Mouse (Mus musculus): ENCODE results near the gene Snx25. TPM values are rescaled to one million over a fixed set of nuclear protein-coding genes. Genes with fewer than 3 reads are reported as not detected.

Snx25 gene
- polyA plus RNA-seq, 2 experiments, result 4.2 to 4.3 TPM

DNA sequence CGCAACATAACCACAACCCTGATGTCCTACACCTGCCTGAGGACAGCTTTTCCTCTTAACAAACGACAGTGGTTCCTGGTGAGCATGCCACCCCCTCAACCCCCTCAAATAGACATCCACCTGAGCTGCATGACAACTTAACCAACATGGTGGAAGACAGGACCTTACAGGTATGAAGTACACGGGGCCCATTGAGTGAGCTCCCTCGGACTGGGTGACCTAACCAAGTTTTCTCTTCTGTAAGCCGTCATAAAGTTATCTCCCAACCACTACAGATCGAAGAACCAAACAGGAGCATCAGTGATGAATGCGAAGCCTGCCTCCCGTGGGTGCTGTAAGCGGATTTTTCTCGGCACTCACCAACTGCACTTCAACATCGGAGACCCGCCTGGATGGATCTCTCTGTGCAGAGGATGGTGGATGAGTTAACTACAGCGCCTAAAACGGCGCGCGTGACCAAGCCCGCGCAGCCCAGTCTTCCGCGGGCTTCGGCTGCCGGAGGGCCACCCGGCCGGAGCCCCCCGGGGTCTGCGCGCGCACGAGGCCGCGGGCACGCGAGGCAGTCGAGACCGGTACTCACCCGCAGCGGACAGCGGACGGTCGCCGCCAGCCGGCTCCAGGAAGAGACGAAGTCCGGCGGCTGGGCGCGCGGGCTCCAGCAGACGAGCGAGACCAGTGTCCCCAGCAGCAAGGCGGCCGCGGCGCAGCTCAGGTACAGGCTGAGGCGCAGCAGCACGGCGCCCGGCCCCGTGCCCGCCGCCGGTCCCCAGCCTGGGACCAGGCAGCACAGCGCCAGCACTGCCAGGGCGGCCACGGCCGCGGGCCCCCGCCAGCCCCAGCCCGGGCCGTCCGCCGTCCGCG is 527 bp downstream of the Snx25 start, which contains the start of gene Cfap97:
Gene Cfap97, plus strand, starts transcription at position 570 of the 861 bp plus-strand sequence.
- DNase-seq (ENCODE audit: low read depth in 3 of 3, low spot score in 3 of 3) (no peak), ATAC-seq (ENCODE audit: insufficient read depth) (peak; percentile 72)
- peaks cover 9% of the 10 kb centered on the region for H3K27me3 ChIP-seq (ENCODE audit: control insufficient read depth, insufficient read depth, low read length)
- peak within 1 kb of the TSS; percentile 67 for H3K9ac ChIP-seq (replicated peaks)
- H3K9me3 ChIP-seq (ENCODE audit: control insufficient read depth, low read length), result no peaks in the 10 kb centered on the region
- no peak within 1 kb of the TSS for H3K27ac ChIP-seq
- no peaks in the 10 kb centered on the region for H3K36me3 ChIP-seq (replicated peaks; ENCODE audit: control insufficient read depth, insufficient read depth, low read depth)
- TF ChIP-seq EP300 (IDR thresholded peaks at IDR 0.05; ENCODE audit: low read depth), result no peak
- no peak for TF ChIP-seq CTCF (IDR thresholded peaks at IDR 0.05; ENCODE audit: low read depth)
- peaks cover 3 to 9% of the 10 kb centered on the region in 2 experiments; a peak in 3 of 4 replicates for H3K4me1 ChIP-seq (replicated peaks; ENCODE audit: control insufficient read depth in 2 of 2, insufficient read depth in 2 of 2, low read length in 1 of 2)
- peak within 1 kb of the TSS; percentile 71 to 86 for H3K4me3 ChIP-seq (ENCODE audit: insufficient read depth in 1 of 2, low read depth in 2 of 2, low read length in 2 of 2)
- 1% methylated on average over 75 of the region's 75 CpGs for WGBS (ENCODE audit: insufficient replicate concordance)
- H3K4me2 ChIP-seq (ENCODE audit: low read depth), result peak within 1 kb of the TSS; percentile 99

DNA sequence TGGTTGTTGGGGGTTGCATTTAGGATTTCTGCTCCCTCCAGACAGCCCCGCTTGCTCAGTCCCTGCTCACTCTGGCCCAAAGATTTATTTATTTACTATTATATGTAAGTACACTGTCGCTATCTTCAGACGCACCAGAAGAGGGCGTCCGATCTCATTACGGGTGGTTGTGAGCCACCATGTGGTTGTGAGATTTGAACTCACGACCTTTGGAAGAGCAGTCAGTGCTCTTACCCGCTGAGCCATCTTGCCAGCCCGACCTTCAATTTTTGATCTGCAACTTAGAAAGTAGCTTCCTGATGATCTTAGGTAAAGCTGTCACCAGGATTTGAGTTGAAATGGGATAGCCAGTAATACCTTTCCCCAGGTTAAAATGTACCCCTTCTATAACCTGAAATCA is 2.2 kb downstream of the Snx25 start:
- DNase-seq (ENCODE audit: low read depth in 3 of 3, low spot score in 3 of 3) (no peak), ATAC-seq (ENCODE audit: insufficient read depth) (no peak)
- Histone ChIP-seq H3K27ac (no peak overlapping the region), H3K4me2 (ENCODE audit: low read depth) (no peak overlapping the region), H3K27me3 (ENCODE audit: control insufficient read depth, insufficient read depth, low read length) (peaks cover 9% of the 10 kb centered on the region), H3K4me1 (replicated peaks; ENCODE audit: control insufficient read depth in 2 of 2, insufficient read depth in 2 of 2, low read length in 1 of 2) (peaks cover 3 to 9% of the 10 kb centered on the region in 2 experiments; a peak in 3 of 4 replicates), H3K4me3 (ENCODE audit: insufficient read depth in 1 of 2, low read depth in 2 of 2, low read length in 2 of 2) (no peak overlapping the region), H3K9me3 (ENCODE audit: control insufficient read depth, low read length) (no peaks in the 10 kb centered on the region), H3K36me3 (replicated peaks; ENCODE audit: control insufficient read depth, insufficient read depth, low read depth) (no peaks in the 10 kb centered on the region), H3K9ac (replicated peaks) (no peak overlapping the region)
- TF ChIP-seq EP300 (IDR thresholded peaks at IDR 0.05; ENCODE audit: low read depth) (no peak), CTCF (IDR thresholded peaks at IDR 0.05; ENCODE audit: low read depth) (peak; percentile 47)
- 71% methylated on average over 9 of the region's 9 CpGs for WGBS (ENCODE audit: insufficient replicate concordance)

DNA sequence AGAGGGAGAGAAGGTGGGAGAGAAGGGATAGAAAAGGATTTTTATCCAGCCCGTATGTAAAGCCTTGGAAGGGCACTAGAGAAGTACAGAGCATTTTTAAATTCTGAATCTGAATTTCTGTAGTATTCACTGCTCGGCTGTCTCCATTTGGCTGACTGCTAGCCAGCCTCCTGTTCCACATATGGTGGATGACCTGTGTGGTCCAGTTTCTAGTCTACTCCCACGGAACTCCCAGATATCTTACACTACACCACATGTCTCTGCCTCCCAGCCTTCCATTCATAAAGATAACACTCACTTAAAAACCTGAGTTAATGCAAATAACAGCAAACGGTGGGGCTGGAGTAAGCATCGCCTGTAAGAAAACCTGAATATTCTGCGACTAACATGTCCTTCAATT is 2.7 kb downstream of the Snx25 start:
- WGBS (ENCODE audit: insufficient replicate concordance), result 77% methylated on average over 6 of the region's 6 CpGs
- TF ChIP-seq EP300 (IDR thresholded peaks at IDR 0.05; ENCODE audit: low read depth), result no peak
- TF ChIP-seq CTCF (IDR thresholded peaks at IDR 0.05; ENCODE audit: low read depth), result no peak
- peaks cover 9% of the 10 kb centered on the region for H3K27me3 ChIP-seq (ENCODE audit: control insufficient read depth, insufficient read depth, low read length)
- H3K4me3 ChIP-seq (ENCODE audit: insufficient read depth in 1 of 2, low read depth in 2 of 2, low read length in 2 of 2), result no peak overlapping the region
- peaks cover 3 to 9% of the 10 kb centered on the region in 2 experiments; a peak in 3 of 4 replicates for H3K4me1 ChIP-seq (replicated peaks; ENCODE audit: control insufficient read depth in 2 of 2, insufficient read depth in 2 of 2, low read length in 1 of 2)
- ATAC-seq (ENCODE audit: insufficient read depth) (no peak), DNase-seq (ENCODE audit: low read depth in 3 of 3, low spot score in 3 of 3) (no peak)
- H3K9me3 ChIP-seq (ENCODE audit: control insufficient read depth, low read length), result no peaks in the 10 kb centered on the region
- no peaks in the 10 kb centered on the region for H3K36me3 ChIP-seq (replicated peaks; ENCODE audit: control insufficient read depth, insufficient read depth, low read depth)
- H3K9ac ChIP-seq (replicated peaks), result no peak overlapping the region
- no peak overlapping the region for H3K27ac ChIP-seq
- H3K4me2 ChIP-seq (ENCODE audit: low read depth), result no peak overlapping the region

DNA sequence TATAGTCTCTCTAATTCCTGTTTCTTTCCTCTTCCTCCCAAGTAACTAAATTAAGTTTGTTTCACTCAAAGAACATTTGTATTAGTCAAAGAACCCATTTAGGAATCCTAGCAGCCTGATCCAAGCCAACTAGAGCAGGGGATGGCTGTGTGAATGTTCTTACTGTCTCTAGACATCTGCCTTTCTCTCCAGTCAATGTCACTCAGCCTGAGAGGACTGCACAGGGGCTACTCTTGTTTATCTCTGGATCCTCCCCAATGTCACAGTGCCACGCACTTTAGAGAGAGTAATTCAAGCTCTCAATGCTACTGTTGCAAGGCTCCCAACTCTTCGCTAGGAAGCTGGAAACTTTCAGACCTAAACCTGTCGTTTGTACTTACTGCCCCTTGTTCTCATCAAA is 5.8 kb downstream of the Snx25 start:
- no peaks in the 10 kb centered on the region for H3K9me3 ChIP-seq (ENCODE audit: control insufficient read depth, low read length)
- 40% methylated on average over 3 of the region's 3 CpGs for WGBS (ENCODE audit: insufficient replicate concordance)
- no peak overlapping the region for H3K27ac ChIP-seq
- TF ChIP-seq CTCF (IDR thresholded peaks at IDR 0.05; ENCODE audit: low read depth), result no peak
- TF ChIP-seq EP300 (IDR thresholded peaks at IDR 0.05; ENCODE audit: low read depth), result no peak
- H3K4me2 ChIP-seq (ENCODE audit: low read depth), result no peak overlapping the region
- H3K4me1 ChIP-seq (replicated peaks; ENCODE audit: control insufficient read depth in 2 of 2, insufficient read depth in 2 of 2, low read length in 1 of 2), result peaks cover 6 to 8% of the 10 kb centered on the region in 2 experiments; a peak in 3 of 4 replicates
- ATAC-seq (ENCODE audit: insufficient read depth) (no peak), DNase-seq (ENCODE audit: low read depth in 3 of 3, low spot score in 3 of 3) (no peak)
- H3K27me3 ChIP-seq (ENCODE audit: control insufficient read depth, insufficient read depth, low read length), result peaks cover 4% of the 10 kb centered on the region; the same call in 1 of the 2 replicates
- H3K36me3 ChIP-seq (replicated peaks; ENCODE audit: control insufficient read depth, insufficient read depth, low read depth), result no peaks in the 10 kb centered on the region
- no peak overlapping the region for H3K4me3 ChIP-seq (ENCODE audit: insufficient read depth in 1 of 2, low read depth in 2 of 2, low read length in 2 of 2)
- no peak overlapping the region for H3K9ac ChIP-seq (replicated peaks)

DNA sequence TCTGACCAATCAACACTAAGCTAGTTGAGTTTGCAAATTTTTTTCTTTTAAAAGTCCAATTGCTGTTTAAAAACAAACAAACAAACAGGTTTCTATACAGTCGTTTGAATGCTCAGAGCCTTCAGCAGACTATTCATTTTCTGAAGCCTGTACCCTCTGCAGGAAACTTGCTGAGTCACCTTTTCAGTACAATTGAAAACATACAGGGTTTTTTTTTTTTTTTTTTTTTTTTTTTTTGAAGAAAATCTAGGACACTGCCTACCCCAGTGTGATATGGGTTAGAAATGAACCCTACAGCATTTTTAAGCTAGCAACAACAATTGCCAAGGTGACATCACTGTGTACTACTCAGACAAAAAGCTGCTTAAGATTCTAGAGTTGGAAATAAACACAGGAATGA is 8.0 kb downstream of the Snx25 start:
- H3K4me2 ChIP-seq (ENCODE audit: low read depth), result no peak overlapping the region
- H3K9me3 ChIP-seq (ENCODE audit: control insufficient read depth, low read length), result no peaks in the 10 kb centered on the region
- peaks cover 3 to 5% of the 10 kb centered on the region in 2 experiments; a peak in 3 of 4 replicates for H3K4me1 ChIP-seq (replicated peaks; ENCODE audit: control insufficient read depth in 2 of 2, insufficient read depth in 2 of 2, low read length in 1 of 2)
- no peak overlapping the region for H3K4me3 ChIP-seq (ENCODE audit: insufficient read depth in 1 of 2, low read depth in 2 of 2, low read length in 2 of 2)
- no peak overlapping the region for H3K27ac ChIP-seq
- H3K36me3 ChIP-seq (replicated peaks; ENCODE audit: control insufficient read depth, insufficient read depth, low read depth), result no peaks in the 10 kb centered on the region
- H3K9ac ChIP-seq (replicated peaks), result no peak overlapping the region
- no peaks in the 10 kb centered on the region for H3K27me3 ChIP-seq (ENCODE audit: control insufficient read depth, insufficient read depth, low read length)
- 9% methylated on average over 1 of the region's 1 CpGs for WGBS (ENCODE audit: insufficient replicate concordance)
- ATAC-seq (ENCODE audit: insufficient read depth) (no peak), DNase-seq (ENCODE audit: low read depth in 3 of 3, low spot score in 3 of 3) (no peak)
- TF ChIP-seq EP300 (IDR thresholded peaks at IDR 0.05; ENCODE audit: low read depth) (no peak), CTCF (IDR thresholded peaks at IDR 0.05; ENCODE audit: low read depth) (no peak)

Data from liver, embryonic 14.5 days (tissue).